In genomic region chr2:90866524-90866923, GRCm38 (mm10) we compare ENCODE assay signal across 8 mouse cellular contexts. TPM values are rescaled to one million over a fixed set of nuclear protein-coding genes. Genes with fewer than 3 reads are reported as not detected.
DNase-seq lines count a peak whose midpoint lies in the region; ATAC-seq lines count a peak whose summit lies in the region.

No protein-coding gene starts in this region.

- H3K4me3 ChIP-seq in heart, embryonic 14.5 days (ENCODE audit: control insufficient read depth in 1 of 2, insufficient read depth in 1 of 2, low read depth in 1 of 2, low read length in 2 of 2) = no peak overlapping the region
- H3K4me3 ChIP-seq in liver, embryonic 11.5 days (ENCODE audit: low read depth, low read length) = no peak overlapping the region
- no peak overlapping the region for H3K4me3 ChIP-seq in stomach, embryonic 14.5 days (ENCODE audit: low read depth, low read length)

- peak; percentile 84 for ATAC-seq in heart, embryonic 14.5 days (ENCODE audit: insufficient number of reproducible peaks, insufficient read depth, low FRiP score, low read depth)
- ATAC-seq in liver, embryonic 11.5 days (replicated peaks; ENCODE audit: low FRiP score) = peak; percentile 62
- peak; percentile 83; the same call in 1 of the 2 replicates for ATAC-seq in stomach, embryonic 14.5 days (ENCODE audit: insufficient number of reproducible peaks, insufficient read depth, low FRiP score, low read depth)

- no peak overlapping the region for H3K4me2 ChIP-seq in heart, embryonic 14.5 days (ENCODE audit: low read length)
- no peak overlapping the region for H3K4me2 ChIP-seq in liver, embryonic 11.5 days
- H3K4me2 ChIP-seq in stomach, embryonic 14.5 days (replicated peaks; ENCODE audit: low read depth, low read length) = no peak overlapping the region

- peaks cover 66% of the 10 kb centered on the region for H3K36me3 ChIP-seq in heart, embryonic 14.5 days (ENCODE audit: control insufficient read depth, insufficient read depth, low read length)
- peaks cover 13% of the 10 kb centered on the region for H3K36me3 ChIP-seq in liver, embryonic 11.5 days (ENCODE audit: control insufficient read depth, insufficient read depth, low read length)
- H3K36me3 ChIP-seq in stomach, embryonic 14.5 days (ENCODE audit: control insufficient read depth, insufficient read depth, low read length) = peaks cover 38% of the 10 kb centered on the region

- H3K9ac ChIP-seq in heart, embryonic 14.5 days (ENCODE audit: low read length) = no peak overlapping the region
- H3K9ac ChIP-seq in liver, embryonic 11.5 days (ENCODE audit: low read depth, low read length) = no peak overlapping the region
- no peak overlapping the region for H3K9ac ChIP-seq in stomach, embryonic 14.5 days (replicated peaks; ENCODE audit: low read depth, low read length)

- H3K27me3 ChIP-seq in heart, embryonic 14.5 days (ENCODE audit: control insufficient read depth, insufficient read depth, low read length) = no peaks in the 10 kb centered on the region
- no peaks in the 10 kb centered on the region for H3K27me3 ChIP-seq in liver, embryonic 11.5 days (replicated peaks; ENCODE audit: control insufficient read depth, insufficient read depth, low read length)
- no peaks in the 10 kb centered on the region for H3K27me3 ChIP-seq in stomach, embryonic 14.5 days (ENCODE audit: control insufficient read depth, insufficient read depth, low read length)

- peaks cover 6 to 26% of the 10 kb centered on the region in 2 experiments for H3K4me1 ChIP-seq in heart, embryonic 14.5 days (ENCODE audit: control insufficient read depth in 2 of 2, insufficient read depth in 2 of 2, low read length in 2 of 2)
- peaks cover 33% of the 10 kb centered on the region for H3K4me1 ChIP-seq in liver, embryonic 11.5 days (replicated peaks; ENCODE audit: control insufficient read depth, insufficient read depth, low read length)
- H3K4me1 ChIP-seq in stomach, embryonic 14.5 days (ENCODE audit: control insufficient read depth, insufficient read depth, low read length) = peaks cover 14% of the 10 kb centered on the region

- no peaks in the 10 kb centered on the region for H3K9me3 ChIP-seq in heart, embryonic 14.5 days (ENCODE audit: control insufficient read depth, low read length)
- no peaks in the 10 kb centered on the region for H3K9me3 ChIP-seq in liver, embryonic 11.5 days (ENCODE audit: control insufficient read depth, low read length)
- no peaks in the 10 kb centered on the region for H3K9me3 ChIP-seq in stomach, embryonic 14.5 days (ENCODE audit: control insufficient read depth, low read depth, low read length)

- no peak overlapping the region for H3K27ac ChIP-seq in heart, embryonic 14.5 days (replicated peaks in 1 of 2; ENCODE audit: control insufficient read depth in 1 of 2, insufficient read depth in 1 of 2, low read depth in 2 of 2, low read length in 2 of 2)
- H3K27ac ChIP-seq in liver, embryonic 11.5 days (ENCODE audit: low read depth, low read length) = no peak overlapping the region
- no peak overlapping the region for H3K27ac ChIP-seq in stomach, embryonic 14.5 days (ENCODE audit: low read length)

- WGBS in heart, embryonic 14.5 days = 18% methylated on average over 3 of the region's 3 CpGs
- WGBS in liver, embryonic 11.5 days = 43% methylated on average over 3 of the region's 3 CpGs
- WGBS in stomach, embryonic 14.5 days = 21% methylated on average over 3 of the region's 3 CpGs

- peak; percentile 85 for DNase-seq in CD4-positive, CD25-positive, alpha-beta regulatory T cell, adult 2 months (ENCODE audit: low read depth, low spot score)
- DNase-seq in c-Kit-negative CD71-positive TER-119-positive erythroid progenitor cells, embryonic 14.5 days (ENCODE audit: low read depth, low spot score) = peak; percentile 73
- peak; percentile 31 for DNase-seq in fibroblast of lung, adult 2 months (ENCODE audit: low read depth)
- DNase-seq in kidney, postnatal 10 days = peak; percentile 92
- peak; percentile 58 for DNase-seq in liver, embryonic 11.5 days (ENCODE audit: low spot score)
- peak; percentile 80 for DNase-seq in neural tube, embryonic 10.5 days (ENCODE audit: extremely low spot score, low spot score)

RNA-seq across cellular contexts. Expression of gene C1qtnf4, which starts 19.1 kb away (rescaled TPM):
- 19.4 and 22.2 TPM in 2 replicates for polyA plus RNA-seq in heart, embryonic 14.5 days (2014; fragmentation: Nextera tagmentation; extraction: Ambion mirVana)
- polyA plus RNA-seq in liver, embryonic 11.5 days (2014; fragmentation: Nextera tagmentation; extraction: Ambion mirVana) = 6.6 and 6.9 TPM in 2 replicates
- polyA plus RNA-seq in stomach, embryonic 14.5 days (2014; fragmentation: Nextera tagmentation; extraction: Ambion mirVana) = 10.8 and 12.9 TPM in 2 replicates

RNA-seq across cellular contexts. Expression of gene Mtch2, which starts 19.6 kb away (rescaled TPM):
- polyA plus RNA-seq in heart, embryonic 14.5 days (2014; fragmentation: Nextera tagmentation; extraction: Ambion mirVana) = 277 and 286 TPM in 2 replicates
- polyA plus RNA-seq in liver, embryonic 11.5 days (2014; fragmentation: Nextera tagmentation; extraction: Ambion mirVana) = 218 and 231 TPM in 2 replicates
- polyA plus RNA-seq in stomach, embryonic 14.5 days (2014; fragmentation: Nextera tagmentation; extraction: Ambion mirVana) = 226 and 234 TPM in 2 replicates

RNA-seq across cellular contexts. Expression of gene Kbtbd4, which starts 38.0 kb away (rescaled TPM):
- polyA plus RNA-seq in heart, embryonic 14.5 days (2014; fragmentation: Nextera tagmentation; extraction: Ambion mirVana) = 20.6 and 24.8 TPM in 2 replicates
- polyA plus RNA-seq in liver, embryonic 11.5 days (2014; fragmentation: Nextera tagmentation; extraction: Ambion mirVana) = 32.6 and 34.4 TPM in 2 replicates
- polyA plus RNA-seq in stomach, embryonic 14.5 days (2014; fragmentation: Nextera tagmentation; extraction: Ambion mirVana) = 30.3 and 37.0 TPM in 2 replicates

RNA-seq across cellular contexts. Expression of gene Ndufs3, which starts 38.1 kb away (rescaled TPM):
- polyA plus RNA-seq in heart, embryonic 14.5 days (2014; fragmentation: Nextera tagmentation; extraction: Ambion mirVana) = 410 and 423 TPM in 2 replicates
- 223 and 236 TPM in 2 replicates for polyA plus RNA-seq in liver, embryonic 11.5 days (2014; fragmentation: Nextera tagmentation; extraction: Ambion mirVana)
- polyA plus RNA-seq in stomach, embryonic 14.5 days (2014; fragmentation: Nextera tagmentation; extraction: Ambion mirVana) = 216 and 220 TPM in 2 replicates

Comparison
In these comparisons a context has a peak if more than half of its experiments do, and no peak if none do; other contexts are left out.
1. DNase-seq: peak in every context shown above with its lines; median percentile 92 in kidney, postnatal 10 days; 85 in CD4-positive, CD25-positive, alpha-beta regulatory T cell, adult 2 months; 80 in neural tube, embryonic 10.5 days; 73 in c-Kit-negative CD71-positive TER-119-positive erythroid progenitor cells, embryonic 14.5 days; 58 in liver, embryonic 11.5 days; 31 in fibroblast of lung, adult 2 months.